Mouse (Mus musculus): ENCODE results near the gene Cyp4a32.

DNA sequence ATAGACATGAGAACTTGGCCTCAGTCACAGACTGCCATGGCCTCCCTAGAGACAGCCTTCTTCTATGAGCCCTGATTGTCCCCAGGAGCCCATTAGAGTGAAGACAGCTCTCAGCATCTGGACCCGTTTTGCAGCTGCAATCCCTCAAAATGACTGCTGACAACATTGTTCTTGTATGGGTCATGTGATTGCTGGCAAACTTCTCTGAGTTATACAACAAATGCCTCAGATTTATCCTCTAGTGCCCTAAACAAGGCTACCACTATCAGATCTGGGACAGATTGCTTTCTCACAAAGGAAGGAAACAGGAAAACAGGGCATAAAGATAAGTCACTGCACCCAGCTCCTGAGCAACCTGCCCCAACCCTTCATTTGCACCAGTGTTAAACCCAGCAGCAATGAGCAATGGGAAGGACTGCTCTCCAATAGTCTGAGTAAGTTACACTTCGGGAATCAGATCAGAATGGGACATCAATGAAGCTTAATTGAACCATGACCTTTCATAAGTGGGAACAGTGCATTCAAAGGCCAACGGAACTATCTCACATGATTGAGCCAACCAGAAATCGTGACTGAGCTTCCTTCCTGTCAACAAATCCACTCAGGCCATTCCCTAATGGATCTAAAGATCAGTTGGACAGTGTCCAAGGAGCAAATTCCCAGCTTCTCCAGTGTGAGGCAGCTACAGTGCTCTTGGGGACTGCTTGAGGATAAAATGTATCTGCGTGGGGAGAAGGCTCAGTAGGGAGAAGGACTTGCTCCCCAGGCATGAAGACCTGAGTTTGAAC lies 42.4 kb downstream of the Cyp4a32 start:
- TF ChIP-seq CTCF (IDR thresholded peaks at IDR 0.05; ENCODE audit: extremely low read depth, insufficient read depth, low read length) (no peak), POLR2A (IDR thresholded peaks at IDR 0.05; ENCODE audit: extremely low read depth, insufficient read depth, low read length) (no peak)
